Mouse (Mus musculus) lung, postnatal 10 days (tissue): Measurements from ENCODE around the gene Magi1.
A peak's percentile ranks its signal among the peaks of the same experiment; 100 is the strongest.

ENCODE experiments used
- DNase-seq: peaks from one replicate; pipeline ENCODE4 v3.0.0; 2021

Magi1 gene

DNA sequence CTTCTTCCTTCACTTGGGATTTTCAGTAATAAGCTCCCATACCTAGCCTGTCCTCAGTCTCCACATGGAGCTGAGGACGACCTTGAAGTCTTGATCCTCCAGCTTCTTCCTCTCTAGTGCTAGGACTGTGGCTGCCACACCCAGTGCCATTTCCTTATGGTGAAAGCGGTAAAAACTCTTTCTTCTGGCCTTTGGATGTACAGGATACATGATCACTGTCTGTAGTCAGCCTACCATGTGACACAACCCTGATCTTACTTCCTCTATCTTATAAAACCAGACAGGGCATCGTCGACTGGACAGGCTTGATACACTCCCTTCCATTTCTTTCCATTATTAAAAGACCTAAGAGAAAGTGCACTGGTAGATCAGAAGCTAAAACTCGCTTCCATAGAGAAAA, 413.7 kb downstream of the Magi1 start:
- DNase-seq, result no peak

DNA sequence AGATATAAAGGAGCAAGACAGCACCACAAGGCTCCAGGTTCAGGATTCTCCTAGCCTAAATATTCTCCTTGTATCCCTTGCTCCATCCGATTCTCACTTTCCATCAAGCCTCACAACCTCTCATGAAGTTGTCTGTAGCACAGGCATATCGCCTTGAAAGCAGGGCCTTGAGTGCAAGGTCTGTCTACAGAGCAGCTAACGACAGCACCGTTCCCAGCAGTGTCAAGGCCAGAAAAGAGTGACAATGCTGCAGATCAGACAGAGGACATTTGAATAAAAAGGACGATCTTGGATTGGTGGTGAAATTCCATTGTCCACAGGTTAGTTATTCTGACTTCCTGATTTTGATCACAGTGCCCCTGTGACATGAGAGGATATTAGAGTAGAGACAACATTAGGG, 421.5 kb downstream of the Magi1 start:
- no peak for DNase-seq

DNA sequence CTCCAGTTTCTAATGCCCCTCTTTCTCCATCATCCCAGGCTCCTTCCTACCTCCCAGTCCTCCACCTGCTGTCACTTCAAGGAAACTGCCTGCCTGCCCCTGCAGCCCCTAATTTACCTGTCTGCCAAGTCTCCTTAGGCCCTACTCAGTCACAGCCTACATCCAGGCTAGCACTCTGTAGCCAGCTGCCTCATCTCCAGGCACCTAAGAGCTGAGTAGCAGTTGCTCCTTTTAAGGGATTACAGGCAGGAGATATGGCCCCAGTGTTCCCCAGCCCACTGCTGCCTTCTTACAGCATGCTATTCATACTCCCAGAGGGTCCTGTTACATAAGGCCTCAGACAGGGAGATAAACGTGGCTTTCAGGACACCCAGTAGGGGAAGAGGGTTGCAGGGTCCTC, 426.9 kb downstream of the Magi1 start:
- DNase-seq, result no peak

DNA sequence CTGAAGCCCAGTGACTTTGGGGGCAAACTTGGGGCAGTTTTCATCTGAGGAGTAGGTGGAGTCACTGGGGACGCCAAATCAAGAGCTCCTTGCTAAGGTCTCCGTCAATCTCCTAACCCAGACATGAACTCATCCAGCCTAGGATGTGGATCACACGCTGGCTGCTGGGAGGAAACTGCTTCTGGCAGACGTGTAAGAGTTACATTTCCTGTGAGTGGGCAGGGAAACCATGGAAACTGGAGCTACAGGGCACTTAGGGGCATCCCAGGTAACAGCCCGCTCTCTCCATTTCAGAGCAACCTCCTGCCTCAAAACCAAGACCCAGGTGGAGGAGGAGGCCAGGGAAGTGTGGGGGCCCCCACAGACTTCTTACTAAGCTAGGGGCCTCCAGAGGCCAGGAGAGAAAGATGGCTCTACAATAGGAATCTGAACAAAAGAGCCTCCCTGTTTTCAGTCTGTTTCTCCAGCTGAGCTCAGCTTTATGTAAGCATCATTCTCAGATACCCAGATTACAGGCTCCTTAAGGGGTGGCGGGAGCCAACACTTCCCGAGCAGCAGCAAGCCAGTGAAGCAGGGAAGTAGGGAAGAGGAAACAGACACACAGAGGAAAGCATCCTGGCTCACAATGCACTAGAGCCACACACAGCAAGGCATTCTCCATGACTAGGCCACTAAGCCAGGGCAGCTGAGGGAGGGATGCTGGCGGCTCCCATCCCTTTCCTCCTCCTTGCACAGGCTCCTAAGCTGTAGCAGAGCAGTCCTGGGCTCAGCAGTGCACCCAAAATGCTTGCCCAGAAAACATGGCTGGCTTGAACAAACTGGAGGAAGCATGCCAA, 427.7 kb downstream of the Magi1 start:
- DNase-seq, result peak; percentile 32

DNA sequence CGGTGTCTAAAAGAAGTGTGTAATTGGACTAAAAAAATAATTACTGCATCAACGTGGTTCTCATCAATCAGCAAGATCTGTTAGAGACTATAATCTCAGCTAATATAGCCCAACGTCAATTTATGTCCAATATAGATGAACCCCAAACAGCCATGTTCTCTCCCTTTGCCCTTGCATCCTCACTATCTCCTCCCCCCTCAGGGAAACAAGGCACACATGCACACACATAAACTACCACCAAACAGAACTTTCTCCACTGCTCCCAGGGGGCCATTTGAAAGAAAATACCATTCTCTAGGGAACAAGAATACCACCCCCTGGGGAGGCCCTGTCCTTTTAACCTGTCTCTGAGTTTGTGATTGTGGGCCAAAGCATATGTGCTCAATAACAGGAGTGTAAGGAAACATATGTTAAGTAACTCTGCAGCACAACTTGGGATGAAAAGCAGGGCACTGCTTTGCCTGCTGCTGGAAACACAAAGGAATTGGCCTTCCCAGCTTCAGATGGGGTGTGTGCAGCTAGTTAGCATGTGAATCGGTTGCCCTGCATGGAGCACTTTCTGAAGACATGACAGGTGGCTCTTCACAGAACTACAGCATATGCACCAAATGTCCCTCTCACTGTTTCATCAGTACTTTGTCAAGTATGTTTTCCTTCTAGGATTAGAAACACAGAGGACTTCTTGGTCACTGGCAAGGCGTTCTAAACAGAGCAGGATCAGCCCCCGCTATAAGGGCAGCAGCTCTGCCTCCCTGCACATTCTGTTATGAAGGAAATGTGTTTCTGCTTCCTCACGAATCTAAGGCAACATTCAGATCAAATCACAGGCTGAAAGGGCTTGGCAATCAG, 434.6 kb downstream of the Magi1 start:
- no peak for DNase-seq

DNA sequence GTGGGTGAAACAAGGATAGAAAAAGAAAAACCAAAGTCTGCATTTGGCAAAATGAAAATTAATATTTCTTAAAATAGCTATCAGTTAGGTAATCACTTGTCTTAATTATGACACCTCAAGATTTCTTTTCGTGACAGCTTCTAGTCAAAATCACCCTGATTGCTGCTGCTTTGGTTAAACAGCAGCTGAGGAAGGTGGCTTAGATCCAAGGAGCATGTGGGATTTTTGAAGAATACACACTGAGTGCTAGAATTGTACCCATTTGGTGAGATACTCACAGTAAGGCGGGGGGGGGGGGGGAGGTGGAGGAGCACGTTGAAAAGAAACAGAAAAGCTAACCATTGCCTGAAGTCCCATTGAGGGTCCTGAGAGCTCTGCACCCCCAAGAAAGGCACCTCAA, 438.2 kb downstream of the Magi1 start:
- no peak for DNase-seq

DNA sequence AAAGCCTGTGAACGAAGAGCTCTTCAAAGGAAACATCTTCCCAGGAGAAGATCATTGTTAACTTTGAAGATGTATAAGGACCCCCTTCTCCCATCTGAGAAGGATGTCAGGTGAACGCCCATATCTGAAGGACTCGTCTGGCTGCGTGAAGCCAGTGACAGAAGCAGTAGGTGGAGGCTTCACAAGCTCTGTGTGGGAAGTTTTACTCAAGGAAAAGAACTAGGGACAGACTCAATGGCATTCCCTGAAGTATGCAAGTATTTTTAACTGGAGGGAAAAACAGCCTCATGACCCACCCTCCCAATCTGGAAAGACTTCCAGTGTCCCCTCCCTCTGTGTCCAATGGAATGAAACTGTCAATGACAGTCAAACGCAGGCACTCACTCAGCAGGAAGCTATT, 438.6 kb downstream of the Magi1 start:
- DNase-seq, result no peak

DNA sequence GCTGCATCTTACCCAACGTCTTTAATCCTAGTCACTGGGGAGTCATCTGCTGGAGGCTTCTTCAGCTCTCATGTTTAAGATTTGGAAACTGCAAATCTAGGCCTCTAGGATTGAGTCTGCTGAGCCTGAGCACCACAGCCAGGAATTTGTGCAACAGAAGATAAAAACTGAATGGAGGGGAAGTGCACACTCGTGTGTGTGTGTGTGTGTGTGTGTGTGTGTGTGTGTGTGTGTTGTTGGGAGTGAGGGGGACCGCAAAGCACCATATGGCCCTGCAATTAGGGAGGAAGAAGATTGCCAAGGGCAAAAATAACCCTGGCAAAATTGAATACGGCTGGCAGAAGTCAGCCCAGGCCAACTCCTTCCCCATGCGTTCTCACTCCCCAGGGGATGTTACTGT, 439.1 kb downstream of the Magi1 start:
- peak; percentile 6 for DNase-seq

DNA sequence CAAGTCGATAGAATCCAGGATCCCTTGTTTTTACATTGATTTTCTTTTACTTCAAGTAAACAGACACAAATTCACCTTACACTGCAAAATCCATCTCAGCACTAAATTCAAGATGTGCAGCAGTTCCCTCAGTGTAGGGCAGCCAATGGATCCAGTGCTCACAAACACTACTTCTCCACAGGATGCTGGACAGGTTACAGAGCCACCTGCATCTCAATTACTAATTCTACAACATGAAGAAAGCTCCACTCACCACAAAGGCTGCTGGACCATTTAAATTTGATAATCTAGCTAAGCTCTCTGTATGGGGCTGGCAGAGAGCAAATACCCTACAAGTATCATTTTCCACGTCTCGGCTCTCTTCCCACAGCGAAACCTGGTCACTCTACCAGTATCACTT, 445.3 kb downstream of the Magi1 start:
- DNase-seq, result no peak

DNA sequence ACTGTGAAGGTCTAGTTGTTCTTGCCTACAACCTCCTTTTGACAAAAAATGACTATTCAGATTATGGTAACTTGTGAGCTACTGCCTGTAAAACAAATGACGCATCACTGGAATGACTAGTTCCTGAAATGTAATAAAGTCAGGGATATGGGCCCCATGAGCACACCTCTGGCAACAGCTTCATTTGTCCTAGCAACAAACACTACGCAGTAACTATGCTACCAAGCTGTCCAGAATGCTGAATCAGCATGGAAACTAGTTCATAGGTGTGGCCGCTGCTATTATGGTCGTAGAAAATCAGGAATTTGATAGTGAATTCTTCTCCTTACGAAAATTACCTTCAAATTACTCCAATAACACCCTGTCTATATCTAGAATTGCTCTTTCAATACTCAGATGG, 447.1 kb downstream of the Magi1 start:
- DNase-seq, result no peak

DNA sequence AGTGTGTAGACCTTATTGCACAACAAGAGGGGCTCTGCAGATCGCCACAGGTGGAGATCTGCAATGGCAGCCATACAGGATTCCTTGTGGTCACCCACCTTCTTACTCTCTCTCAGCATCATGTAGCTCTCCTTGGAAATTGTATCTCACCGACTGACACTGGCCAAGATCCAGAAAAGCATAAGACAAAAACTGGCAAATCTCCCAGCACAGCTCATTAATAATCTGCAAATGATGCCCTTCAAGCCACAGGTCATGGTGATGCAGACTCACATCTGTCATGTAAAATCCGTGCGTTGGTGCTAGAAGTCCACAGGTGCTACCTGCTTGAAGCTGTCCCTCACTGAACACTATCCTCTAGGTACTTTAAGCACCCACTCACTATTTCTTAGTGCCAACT, 448.5 kb downstream of the Magi1 start:
- DNase-seq, result no peak

DNA sequence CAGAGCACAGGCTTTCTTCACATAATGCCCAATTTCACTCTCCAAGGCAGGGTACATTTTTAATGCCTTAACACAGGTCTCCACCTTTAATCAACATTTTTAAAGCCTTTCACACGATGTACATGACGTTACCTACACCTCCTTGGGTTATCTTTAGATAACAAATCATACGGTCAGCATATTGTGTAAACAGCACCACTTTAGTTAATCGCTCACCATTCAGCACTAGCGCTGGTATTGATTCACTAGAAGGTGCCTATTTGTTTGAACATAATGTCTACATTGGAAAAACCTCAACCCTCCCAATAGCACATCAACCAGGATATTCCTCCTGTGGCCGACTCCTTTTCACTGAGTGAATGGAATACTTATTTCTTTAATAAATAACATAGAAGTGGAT, 455.5 kb downstream of the Magi1 start:
- no peak for DNase-seq

DNA sequence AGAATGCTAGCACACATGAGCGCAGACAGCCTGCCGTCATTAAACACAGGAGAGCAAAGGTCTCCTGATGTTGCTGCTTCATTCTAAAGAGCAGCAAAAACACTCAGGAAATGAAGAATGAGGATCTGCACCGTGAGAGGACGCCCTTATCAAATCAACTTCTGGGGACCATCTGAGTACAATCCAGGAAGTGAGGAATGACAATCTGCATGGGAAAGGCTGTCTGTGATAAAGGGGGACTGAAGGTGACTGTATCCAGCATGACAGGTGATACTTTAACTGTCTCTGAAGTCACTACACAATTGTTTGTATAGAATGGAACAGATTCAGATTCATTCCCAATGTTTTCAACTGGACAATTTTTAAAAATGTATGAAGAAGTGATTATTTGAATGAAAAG, 456.8 kb downstream of the Magi1 start:
- DNase-seq, result no peak

DNA sequence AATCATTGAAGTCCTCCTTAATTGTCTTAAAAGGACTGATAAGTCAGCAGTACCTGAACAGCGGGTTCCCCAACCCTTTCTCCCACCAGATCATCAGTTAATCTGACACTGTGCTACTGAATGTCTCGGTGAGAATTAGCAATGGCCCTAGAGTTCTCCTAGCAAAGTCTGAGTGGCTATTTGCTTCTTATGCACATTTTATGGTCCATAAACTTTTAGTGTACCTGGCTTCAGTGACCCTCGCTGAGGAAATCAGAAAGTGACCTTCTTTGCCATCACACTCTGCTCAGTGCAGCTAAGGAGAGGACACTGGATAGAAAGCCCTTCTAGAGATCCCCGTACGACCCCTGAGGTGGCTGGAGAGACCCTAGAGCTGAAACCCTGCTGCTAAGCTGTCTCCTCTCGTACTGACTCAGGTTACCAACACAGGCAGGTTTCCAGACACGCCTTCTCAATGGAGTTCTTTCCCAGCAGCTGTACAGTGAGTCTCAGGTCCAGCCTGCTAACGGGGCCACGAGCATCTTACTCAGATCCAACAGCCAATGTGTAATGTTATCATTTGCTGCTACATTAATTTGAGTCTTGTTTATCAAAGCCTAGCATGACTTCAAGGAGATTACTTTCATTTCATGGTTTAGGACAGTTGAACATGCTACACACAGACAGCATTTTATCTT, 461.4 kb downstream of the Magi1 start:
- DNase-seq, result no peak

DNA sequence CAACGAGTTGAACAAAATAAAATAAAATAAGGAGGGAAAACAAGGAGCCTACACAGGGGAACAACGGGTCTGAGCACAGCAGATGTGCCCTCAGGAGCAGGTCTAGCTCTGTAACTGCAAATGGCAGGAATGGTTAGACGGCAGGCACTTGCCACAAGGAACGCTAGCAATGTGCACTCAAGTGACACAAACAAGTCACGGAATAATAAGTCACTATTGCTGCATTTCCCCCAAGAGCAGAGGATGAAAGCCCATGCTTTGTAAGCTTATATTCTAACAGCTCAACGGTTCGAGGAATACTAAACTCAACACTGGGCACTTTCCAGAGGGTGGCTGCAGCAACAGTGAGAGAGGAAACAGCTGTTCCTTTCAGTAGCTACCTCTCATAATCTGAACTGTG, 462.2 kb downstream of the Magi1 start:
- DNase-seq, result no peak

DNA sequence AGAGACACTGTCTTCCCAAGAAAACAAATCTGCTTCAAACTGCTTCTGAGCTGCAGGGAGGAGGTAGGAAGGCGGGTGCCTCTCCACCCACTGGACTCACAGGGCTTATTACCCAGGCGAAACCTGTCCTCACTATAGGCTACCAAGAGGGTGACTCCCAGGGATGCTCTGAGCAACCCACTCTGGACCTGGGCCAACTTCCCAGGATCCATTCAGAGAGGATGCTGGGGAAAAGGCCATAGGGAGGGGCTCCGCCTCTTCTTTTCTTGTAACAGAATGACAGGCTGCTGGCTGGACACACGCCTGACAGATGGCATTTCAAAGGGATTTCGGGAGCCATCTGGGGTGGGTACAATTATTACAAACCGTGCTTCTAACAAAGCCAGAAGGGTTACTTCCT, 463.8 kb downstream of the Magi1 start:
- peak; percentile 44 for DNase-seq

DNA sequence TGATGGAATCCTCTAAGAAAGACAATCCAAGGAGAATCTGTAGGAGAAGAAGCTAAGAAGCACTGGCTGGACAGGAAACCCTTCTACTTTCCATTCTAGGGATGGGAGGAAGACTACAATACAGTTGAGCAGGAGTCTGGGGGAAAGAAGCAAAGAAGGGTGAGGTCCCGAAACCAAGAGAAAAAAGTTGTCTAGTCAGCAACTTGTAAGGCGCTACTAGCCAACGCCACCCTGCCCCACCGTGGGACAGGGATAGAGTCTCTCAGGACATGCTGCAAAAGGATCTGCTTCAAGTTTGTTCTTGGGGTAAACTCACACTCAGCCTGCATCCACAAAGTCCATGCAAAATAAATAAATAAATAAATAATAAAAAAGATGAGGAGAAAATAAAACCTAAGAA, 464.4 kb downstream of the Magi1 start:
- DNase-seq, result no peak

DNA sequence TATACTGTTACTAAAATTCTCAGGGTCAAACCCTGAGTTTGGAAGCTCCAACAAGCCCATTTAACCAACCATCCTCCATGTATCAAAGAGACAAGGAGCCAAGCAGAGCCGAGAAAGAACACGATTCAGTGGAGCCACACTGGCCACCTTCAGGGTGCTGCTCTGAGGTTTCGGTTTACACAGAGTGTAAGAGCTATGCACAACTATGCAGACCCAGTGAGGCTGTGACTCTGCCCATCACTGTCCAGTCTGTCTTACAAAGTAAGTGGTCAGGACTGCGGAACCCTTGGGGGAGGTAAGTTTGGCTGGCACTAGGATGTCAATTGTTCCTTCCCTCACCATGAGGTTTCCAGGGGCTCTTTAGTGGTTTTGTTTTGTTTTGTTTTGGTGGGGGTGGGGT, 465.2 kb downstream of the Magi1 start:
- DNase-seq, result no peak

DNA sequence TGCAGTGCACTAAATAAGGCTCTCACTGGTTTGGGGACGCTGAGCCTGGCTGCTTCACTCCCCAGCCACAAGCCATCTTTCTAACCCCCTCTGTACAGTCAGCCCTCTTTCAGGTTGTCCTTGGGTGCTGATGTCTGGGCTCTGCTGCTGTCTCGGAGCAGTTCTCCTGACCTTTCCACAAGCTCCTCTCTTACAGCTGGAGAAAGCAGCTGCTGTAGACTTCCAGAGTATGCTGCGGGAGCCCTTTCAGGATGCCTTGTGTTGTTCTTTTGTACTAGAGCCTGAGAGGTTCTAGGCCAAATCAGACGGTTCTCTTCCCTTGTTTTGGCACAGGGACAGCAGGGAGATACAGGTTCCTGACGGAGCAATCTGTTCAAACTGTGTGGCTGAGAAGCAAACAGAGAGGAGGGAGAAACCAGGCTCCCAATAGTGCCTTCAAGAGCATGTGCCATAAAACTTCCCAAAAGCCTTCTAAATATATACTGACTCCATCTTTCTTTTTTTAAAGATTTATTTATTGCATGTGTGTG, 478.2 kb downstream of the Magi1 start:
- DNase-seq, result no peak

DNA sequence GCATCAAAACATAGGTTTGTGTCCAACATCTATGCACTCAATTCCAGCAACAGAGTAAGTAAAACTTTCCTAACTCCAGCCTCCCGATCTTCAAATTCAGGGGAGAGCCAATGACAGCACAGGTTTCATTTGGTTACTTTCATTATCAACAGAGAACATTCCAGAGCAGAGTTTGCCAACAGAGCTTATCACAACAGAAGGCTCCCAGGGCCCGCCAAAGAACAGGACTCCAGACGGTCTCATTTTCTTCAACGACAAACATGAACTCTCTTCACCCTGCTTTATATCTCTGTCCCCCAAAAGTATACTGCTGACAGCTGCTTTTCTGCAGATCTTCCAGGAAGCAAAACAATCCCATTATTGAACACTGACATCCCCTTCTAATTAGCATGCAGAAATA, 481.3 kb downstream of the Magi1 start:
- peak; percentile 37 for DNase-seq

DNA sequence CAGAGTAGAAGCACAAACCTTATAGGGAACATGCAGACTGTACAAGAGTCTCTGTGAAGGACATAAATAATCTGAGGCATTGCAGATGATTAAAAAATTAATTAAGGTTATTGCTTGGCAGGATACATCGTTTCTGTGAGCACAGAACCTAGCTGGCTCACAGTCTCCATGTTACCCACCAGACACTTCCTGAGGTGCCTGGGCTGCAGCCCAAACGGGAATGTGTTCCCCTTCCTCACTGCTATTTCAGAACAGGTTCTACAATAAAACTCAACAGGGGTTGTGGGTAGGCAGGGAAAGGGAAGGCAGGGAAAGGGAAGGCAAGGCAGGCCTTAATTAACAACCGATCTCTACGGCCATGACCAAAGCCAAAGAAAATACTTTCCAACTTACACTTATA, 483.3 kb downstream of the Magi1 start:
- no peak for DNase-seq

DNA sequence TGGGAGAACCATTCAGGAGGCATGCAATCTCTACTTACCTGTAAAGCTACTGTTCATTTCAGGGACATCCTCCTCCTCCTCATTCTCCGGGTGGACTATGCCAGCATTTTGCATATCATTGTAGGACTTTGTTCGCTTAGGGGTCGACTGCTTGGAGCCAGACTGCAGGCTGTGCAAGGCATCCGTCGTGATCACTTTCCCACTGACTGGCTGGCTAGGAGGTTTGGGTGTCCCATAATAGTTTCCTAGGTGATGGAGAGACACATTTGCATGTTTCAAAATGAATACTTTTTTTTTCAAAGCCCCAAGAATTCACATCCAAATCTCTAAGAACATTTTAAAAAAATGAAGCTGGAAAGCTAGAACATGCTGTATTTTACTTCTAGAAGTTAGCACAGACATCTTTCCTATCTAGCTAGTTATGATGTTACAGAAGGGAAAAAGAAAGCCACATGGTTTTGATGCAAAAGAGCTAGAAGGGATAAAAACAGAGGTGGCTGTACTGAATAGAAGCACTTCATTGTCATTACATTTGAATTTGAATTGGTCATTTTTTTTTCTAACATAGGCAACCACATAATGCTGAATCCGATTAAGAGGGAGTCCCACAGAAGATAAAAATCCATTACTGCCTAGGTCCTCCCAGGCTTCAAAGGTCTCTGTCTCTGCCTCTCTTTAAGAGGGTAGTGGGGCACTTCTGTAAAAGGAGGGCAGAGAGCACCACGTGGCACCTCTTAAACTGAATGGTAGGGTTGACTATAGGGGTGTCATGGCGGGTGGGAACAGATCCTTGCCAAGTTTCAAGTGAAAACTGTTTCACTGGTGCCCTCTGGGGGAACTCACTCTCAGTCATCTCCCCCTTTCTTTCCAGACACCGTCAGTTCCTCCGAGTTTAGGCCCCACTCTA, 491.2 kb downstream of the Magi1 start:
- no peak for DNase-seq
